Mouse (Mus musculus) kidney, adult 2 months (tissue): ENCODE results near the gene Cd180. TPM values are rescaled to one million over a fixed set of nuclear protein-coding genes. Genes with fewer than 3 reads are reported as not detected.

ENCODE experiments used
- DNase-seq: peaks from one replicate; pipeline ENCODE4 v3.0.0; 2021
- H3K27ac ChIP-seq: fragments of 200-500 bp; 2 replicates; pipeline ENCODE4 v1.5.1; 2012; ENCODE audit warnings: low read depth, low read length, control low read depth, inconsistent platforms; ENCODE audit not compliant: insufficient read depth
- H3K27me3 ChIP-seq: fragments of 200-500 bp; replicated peaks from 2 replicates; pipeline ENCODE4 v1.6.1; 2012; ENCODE audit warnings: mild to moderate bottlenecking, moderate library complexity, low read length, inconsistent platforms; ENCODE audit not compliant: control insufficient read depth, insufficient read depth
- H3K36me3 ChIP-seq: fragments of 200-500 bp; 2 replicates; pipeline ENCODE4 v1.6.1; 2012; ENCODE audit warnings: mild to moderate bottlenecking, moderate library complexity, low read length, inconsistent platforms; ENCODE audit not compliant: control insufficient read depth, insufficient read depth
- H3K4me1 ChIP-seq: fragments of 200-500 bp; 2 replicates; pipeline ENCODE4 v1.6.1; 2011; ENCODE audit warnings: low read length; ENCODE audit not compliant: control insufficient read depth, insufficient read depth
- H3K4me3 ChIP-seq: fragments of 200-500 bp; 2 replicates; pipeline ENCODE4 v1.5.1; 2011; ENCODE audit warnings: mild to moderate bottlenecking, low read depth, low read length, control low read depth; ENCODE audit not compliant: insufficient read depth
- CTCF ChIP-seq: fragments of 200-500 bp; conservative IDR thresholded peaks from 2 replicates; pipeline ENCODE4 v1.5.1; 2011; ENCODE audit warnings: low read depth, mild to moderate bottlenecking, control low read depth, low read length, moderate library complexity, mixed read lengths; ENCODE audit not compliant: insufficient read depth, insufficient read length
- POLR2A ChIP-seq: fragments of 200-500 bp; IDR thresholded peaks from one replicate; pipeline ENCODE4 v1.6.1; 2011; ENCODE audit warnings: low read depth, low read length, control low read depth
- WGBS: fragments of 180-500 bp; shearing (Covaris S2); methylation state at CpG from one replicate; pipeline ENCODE4 v1.1.7; 2018; 5-methylcytosine and 5-hydroxymethylcytosine counted together
- polyA plus RNA-seq: library from polyadenylated mRNA; depleted of rRNA; stranded (reverse); fragments of >200 nt; gene quantifications from 2 replicates; pipeline ENCODE4 v1.2.3, GENCODE M21; 2012

Gene Cd180
- polyA plus RNA-seq, 1 experiment: 2.1 TPM

DNA sequence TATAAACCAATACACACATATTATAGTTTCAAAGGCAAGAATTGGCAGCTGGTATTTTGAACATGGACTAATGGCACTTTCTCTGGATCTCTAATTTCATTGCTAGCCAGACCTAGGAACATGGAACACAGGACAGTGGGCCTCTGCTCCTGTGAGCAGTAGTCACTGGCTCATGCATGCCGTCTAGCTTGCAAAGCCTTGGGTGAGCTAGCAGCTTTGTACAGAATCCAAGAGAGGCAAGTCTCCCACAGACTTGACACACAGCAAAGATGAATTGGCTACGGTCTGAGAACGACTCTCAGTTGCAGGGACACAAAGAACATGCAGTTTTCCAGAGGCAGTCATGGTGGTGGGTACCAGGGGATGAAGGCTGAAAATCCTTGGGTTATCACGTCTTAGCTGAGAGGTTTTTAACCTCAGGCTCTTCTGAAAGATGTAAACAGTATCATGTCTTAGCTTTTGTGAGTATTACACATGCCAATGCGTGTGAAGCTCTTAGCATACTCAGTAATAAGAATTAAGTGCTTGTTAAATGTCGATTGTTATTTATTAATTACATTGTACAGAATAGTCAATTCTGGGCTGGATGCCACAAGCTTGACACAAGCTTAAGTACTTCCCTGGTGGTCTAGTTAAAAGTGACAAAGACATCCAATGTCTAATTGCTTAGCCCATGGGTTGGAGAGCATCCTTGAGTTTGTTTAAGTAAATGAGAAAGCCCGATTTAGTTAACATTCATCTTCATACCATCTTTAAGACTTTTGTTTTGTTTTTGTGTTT, 90.4 kb downstream of the Cd180 start:
- 88% methylated on average over 7 of the region's 7 CpGs for WGBS
- Histone ChIP-seq H3K27ac (no peak overlapping the region), H3K36me3 (peaks cover 8% of the 10 kb centered on the region), H3K4me1 (no peaks in the 10 kb centered on the region), H3K27me3 (no peaks in the 10 kb centered on the region), H3K4me3 (no peak overlapping the region)
- DNase-seq: no peak
- TF ChIP-seq POLR2A (no peak), CTCF (no peak)

DNA sequence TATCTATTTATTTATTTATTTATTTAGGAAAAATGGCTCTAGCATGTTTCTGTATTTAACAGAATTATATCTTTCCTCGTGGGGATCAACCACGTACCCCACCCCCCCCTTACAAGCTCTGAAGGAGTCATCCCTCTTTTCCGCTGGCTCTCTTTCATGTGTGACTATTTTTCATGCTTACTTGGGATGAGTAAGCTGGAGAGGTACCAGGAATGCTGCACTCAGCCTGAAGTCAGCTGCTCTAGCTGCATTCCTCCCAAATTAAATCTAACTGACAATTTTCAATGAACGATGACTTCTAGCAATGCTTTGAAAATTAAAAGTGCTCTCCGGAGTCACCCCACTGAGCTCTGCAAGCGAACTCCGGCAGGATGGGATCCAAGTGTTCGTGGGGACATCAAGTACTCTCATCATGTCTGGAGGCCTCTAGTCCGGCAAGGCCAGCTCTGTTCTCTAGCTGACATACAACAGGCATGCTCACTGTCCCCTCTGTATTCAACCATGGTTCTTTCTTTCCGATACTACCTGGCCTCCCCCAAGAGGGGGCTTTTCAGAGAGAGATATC, 93.4 kb downstream of the Cd180 start:
- WGBS: 78% methylated on average over 10 of the region's 10 CpGs
- Histone ChIP-seq H3K27me3 (no peaks in the 10 kb centered on the region), H3K4me1 (no peaks in the 10 kb centered on the region), H3K27ac (no peak overlapping the region), H3K4me3 (no peak overlapping the region), H3K36me3 (peaks cover 3% of the 10 kb centered on the region)
- TF ChIP-seq POLR2A: no peak
- no peak for TF ChIP-seq CTCF
- peak; percentile 38 for DNase-seq
